Mouse (Mus musculus) hindlimb bud, embryonic 11.5 days (tissue): ENCODE results near the gene Kif5c.

Experiments used
- DNase-seq: peaks from one replicate; pipeline ENCODE4 v3.0.0-alpha.2; 2012; ENCODE audit warnings: low read depth, low spot score; ENCODE audit errors: extremely low spot score

Kif5c gene

GRCm38 (mm10) chr2:49776407-49776806 is 157.3 kb downstream of the Kif5c start:
- DNase-seq = no peak

GRCm38 (mm10) chr2:49787376-49788050 is 168.4 kb downstream of the Kif5c start, which contains the start of gene Lypd6b:
Gene Lypd6b, plus strand, starts transcription at chr2:49787688.
- no peak for DNase-seq

- no peak for DNase-seq
Measured at GRCm38 (mm10) chr2:49788051-49788418, 168.9 kb downstream of the Kif5c start.

- DNase-seq = no peak
Measured at GRCm38 (mm10) chr2:49788643-49789042, 169.5 kb downstream of the Kif5c start.

GRCm38 (mm10) chr2:49789078-49789477 is 170.0 kb downstream of the Kif5c start:
- DNase-seq = no peak

GRCm38 (mm10) chr2:49789504-49789903 is 170.4 kb downstream of the Kif5c start:
- no peak for DNase-seq

GRCm38 (mm10) chr2:49797444-49798143 is 178.5 kb downstream of the Kif5c start:
- DNase-seq = no peak

GRCm38 (mm10) chr2:49804448-49804847 is 185.3 kb downstream of the Kif5c start:
- no peak for DNase-seq

- DNase-seq = no peak
Measured at GRCm38 (mm10) chr2:49805736-49806371, 186.8 kb downstream of the Kif5c start.

- no peak for DNase-seq
Measured at GRCm38 (mm10) chr2:49809496-49809895, 190.4 kb downstream of the Kif5c start.

GRCm38 (mm10) chr2:49811420-49811819 is 192.3 kb downstream of the Kif5c start:
- no peak for DNase-seq

GRCm38 (mm10) chr2:49811871-49812363 is 192.8 kb downstream of the Kif5c start:
- no peak for DNase-seq

GRCm38 (mm10) chr2:49813151-49813550 is 194.1 kb downstream of the Kif5c start:
- DNase-seq = no peak

- DNase-seq = no peak
Measured at GRCm38 (mm10) chr2:49814011-49814410, 194.9 kb downstream of the Kif5c start.

- no peak for DNase-seq
Measured at GRCm38 (mm10) chr2:49815696-49816320, 196.7 kb downstream of the Kif5c start.

- DNase-seq = no peak
Measured at GRCm38 (mm10) chr2:49816549-49816948, 197.5 kb downstream of the Kif5c start.

GRCm38 (mm10) chr2:49817151-49817550 is 198.1 kb downstream of the Kif5c start:
- DNase-seq = no peak

GRCm38 (mm10) chr2:49818126-49818525 is 199.0 kb downstream of the Kif5c start:
- DNase-seq = no peak

- no peak for DNase-seq
Measured at GRCm38 (mm10) chr2:49822312-49822711, 203.2 kb downstream of the Kif5c start.
